Mouse (Mus musculus) inflammation-experienced regulatory T-cells, adult 6 months (primary cell): ENCODE measurements around the gene Matk. TPM values are rescaled to one million over a fixed set of nuclear protein-coding genes. Genes with fewer than 3 reads are reported as not detected.
A peak's percentile ranks its signal among the peaks of the same experiment; 100 is the strongest.

ENCODE experiments used
- ATAC-seq: one replicate; pipeline ENCODE4 v1.8.0; 2017
- polyA plus RNA-seq, 3 experiments: library from polyadenylated mRNA; unstranded; fragments of 100-300 nt; shearing (Covaris generic); gene quantifications; one replicate each; pipeline ENCODE4 v1.2.1; 2017

Matk gene
- polyA plus RNA-seq, 3 experiments from 2014 or later = 30.1 to 68.1 (median 64.4) TPM

- ATAC-seq = no peak
These were observed 34.9 kb downstream of the Matk start for GRCm38 (mm10) chr10:81287513-81288157.

GRCm38 (mm10) chr10:81288601-81289000 is 35.9 kb downstream of the Matk start:
- ATAC-seq = no peak

- no peak for ATAC-seq
These were observed 36.5 kb downstream of the Matk start for GRCm38 (mm10) chr10:81289278-81289677.

GRCm38 (mm10) chr10:81289811-81290210 is 37.1 kb downstream of the Matk start:
- no peak for ATAC-seq

- no peak for ATAC-seq
These were observed 38.1 kb downstream of the Matk start for GRCm38 (mm10) chr10:81290698-81291460.

GRCm38 (mm10) chr10:81291511-81292104 is 38.9 kb downstream of the Matk start, which contains the start of gene Tjp3:
TSS of gene Tjp3 (minus strand) at chr10:81291581.
- no peak for ATAC-seq

- peak; percentile 92 for ATAC-seq
These were observed 40.0 kb downstream of the Matk start, which contains the start of gene Pip5k1c for GRCm38 (mm10) chr10:81292554-81293333. TSS of gene Pip5k1c (plus strand) at chr10:81292963.

- ATAC-seq = no peak
These were observed 40.7 kb downstream of the Matk start for GRCm38 (mm10) chr10:81293334-81294030.

GRCm38 (mm10) chr10:81294442-81294841 is 41.7 kb downstream of the Matk start:
- no peak for ATAC-seq

GRCm38 (mm10) chr10:81295185-81295584 is 42.5 kb downstream of the Matk start:
- ATAC-seq = no peak

GRCm38 (mm10) chr10:81297246-81297645 is 44.5 kb downstream of the Matk start:
- ATAC-seq = no peak

GRCm38 (mm10) chr10:81297845-81298244 is 45.1 kb downstream of the Matk start:
- ATAC-seq = peak; percentile 70

GRCm38 (mm10) chr10:81298369-81299100 is 45.8 kb downstream of the Matk start:
- peak; percentile 58 for ATAC-seq

GRCm38 (mm10) chr10:81299585-81300351 is 47.0 kb downstream of the Matk start:
- no peak for ATAC-seq

GRCm38 (mm10) chr10:81300352-81300907 is 47.7 kb downstream of the Matk start:
- ATAC-seq = no peak

- no peak for ATAC-seq
These were observed 48.6 kb downstream of the Matk start for GRCm38 (mm10) chr10:81301321-81301720.

GRCm38 (mm10) chr10:81302288-81302687 is 49.6 kb downstream of the Matk start:
- ATAC-seq = no peak

GRCm38 (mm10) chr10:81302781-81303218 is 50.1 kb downstream of the Matk start:
- ATAC-seq = no peak

GRCm38 (mm10) chr10:81303258-81303657 is 50.5 kb downstream of the Matk start:
- ATAC-seq = peak; percentile 20

GRCm38 (mm10) chr10:81303761-81304160 is 51.0 kb downstream of the Matk start:
- peak; percentile 66 for ATAC-seq
